Mouse (Mus musculus) forebrain, embryonic 15.5 days (tissue): ENCODE measurements around the gene Hpse2. TPM values are rescaled to one million over a fixed set of nuclear protein-coding genes. Genes with fewer than 3 reads are reported as not detected.

ENCODE experiments used
- ATAC-seq: fragments of 200-750 bp; cut with Nextera tagmentation; replicated peaks from 2 replicates; pipeline ENCODE4 v1.8.0; 2017; ENCODE audit warnings: mild to moderate bottlenecking, moderate TSS enrichment, moderate library complexity
- H3K27ac ChIP-seq: fragments of 300-500 bp; sonication (generic); replicated peaks from 2 replicates; pipeline ENCODE4 v1.5.1; 2015; ENCODE audit warnings: mild to moderate bottlenecking, inconsistent platforms
- H3K27me3 ChIP-seq: fragments of 300-500 bp; sonication (generic); 2 replicates; pipeline ENCODE4 v1.6.1; 2015; ENCODE audit warnings: inconsistent platforms
- H3K36me3 ChIP-seq: fragments of 300-500 bp; sonication (generic); 2 replicates; pipeline ENCODE4 v1.6.1; 2015; ENCODE audit warnings: mild to moderate bottlenecking, inconsistent platforms
- H3K4me1 ChIP-seq: fragments of 300-500 bp; sonication (generic); 2 replicates; pipeline ENCODE4 v1.6.1; 2015; ENCODE audit warnings: inconsistent platforms
- H3K4me2 ChIP-seq: fragments of 300-500 bp; sonication (generic); replicated peaks from 2 replicates; pipeline ENCODE4 v1.6.1; 2015; ENCODE audit warnings: mild to moderate bottlenecking, inconsistent platforms
- H3K4me3 ChIP-seq: fragments of 300-500 bp; sonication (generic); 2 replicates; pipeline ENCODE4 v1.5.1; 2015; ENCODE audit warnings: mild to moderate bottlenecking, inconsistent platforms
- H3K9ac ChIP-seq: fragments of 300-500 bp; sonication (generic); replicated peaks from 2 replicates; pipeline ENCODE4 v1.6.1; 2015; ENCODE audit warnings: mild to moderate bottlenecking, inconsistent platforms
- H3K9me3 ChIP-seq: fragments of 300-500 bp; sonication (generic); 2 replicates; pipeline ENCODE4 v1.6.1; 2016; ENCODE audit warnings: inconsistent platforms
- whole genome bisulfite sequencing: fragments of 180-500 bp; shearing (Covaris S2); methylation state at CpG from one replicate; pipeline ENCODE4 v1.1.7; 2015; ENCODE audit warnings: mixed read lengths; 5-methylcytosine and 5-hydroxymethylcytosine counted together
- polyA plus RNA-seq: library from polyadenylated mRNA; unstranded; fragments of >200 nt; fragmentation: Nextera tagmentation; extraction: Ambion mirVana; gene quantifications from 2 replicates; pipeline ENCODE4 v1.2.1, GENCODE M21; 2015

Hpse2 gene
- 0.05 and 0.22 TPM in 2 replicates for polyA plus RNA-seq

GRCm38 (mm10) chr19:43388017-43388904 is at the start of gene Hpse2:
Gene Hpse2 (minus strand): TSS chr19:43388355.
- ATAC-seq: no peak
- Histone ChIP-seq H3K4me1 (peaks cover 31% of the 10 kb centered on the region), H3K9me3 (no peaks in the 10 kb centered on the region), H3K27me3 (peaks cover 63% of the 10 kb centered on the region), H3K36me3 (no peaks in the 10 kb centered on the region), H3K9ac (no peak within 1 kb of the TSS), H3K4me3 (peak within 1 kb of the TSS; percentile 11; the same call in 1 of the 2 replicates), H3K4me2 (peak within 1 kb of the TSS; percentile 36), H3K27ac (no peak within 1 kb of the TSS)
- WGBS: 3% methylated on average over 18 of the region's 18 CpGs

GRCm38 (mm10) chr19:43427446-43428224 is 39.5 kb upstream of the Hpse2 start:
- Histone ChIP-seq H3K4me1 (no peaks in the 10 kb centered on the region), H3K27me3 (0 out of 2 replicates have a peak, but pooled peaks cover 3% of the 10 kb centered on the region), H3K4me3 (no peak overlapping the region), H3K9ac (no peak overlapping the region), H3K9me3 (no peaks in the 10 kb centered on the region), H3K36me3 (no peaks in the 10 kb centered on the region), H3K4me2 (no peak overlapping the region), H3K27ac (no peak overlapping the region)
- WGBS: 90% methylated on average over 24 of the region's 24 CpGs
- ATAC-seq: no peak

GRCm38 (mm10) chr19:43424082-43424481 is 35.9 kb upstream of the Hpse2 start:
- no peak overlapping the region for H3K4me3 ChIP-seq
- H3K27ac ChIP-seq: no peak overlapping the region
- H3K4me2 ChIP-seq: no peak overlapping the region
- no peaks in the 10 kb centered on the region for H3K4me1 ChIP-seq
- WGBS: 79% methylated on average over 2 of the region's 2 CpGs
- no peaks in the 10 kb centered on the region for H3K36me3 ChIP-seq
- no peaks in the 10 kb centered on the region for H3K9me3 ChIP-seq
- no peak overlapping the region for H3K9ac ChIP-seq
- ATAC-seq: no peak
- 0 out of 2 replicates have a peak, but pooled peaks cover 3% of the 10 kb centered on the region for H3K27me3 ChIP-seq

DNA sequence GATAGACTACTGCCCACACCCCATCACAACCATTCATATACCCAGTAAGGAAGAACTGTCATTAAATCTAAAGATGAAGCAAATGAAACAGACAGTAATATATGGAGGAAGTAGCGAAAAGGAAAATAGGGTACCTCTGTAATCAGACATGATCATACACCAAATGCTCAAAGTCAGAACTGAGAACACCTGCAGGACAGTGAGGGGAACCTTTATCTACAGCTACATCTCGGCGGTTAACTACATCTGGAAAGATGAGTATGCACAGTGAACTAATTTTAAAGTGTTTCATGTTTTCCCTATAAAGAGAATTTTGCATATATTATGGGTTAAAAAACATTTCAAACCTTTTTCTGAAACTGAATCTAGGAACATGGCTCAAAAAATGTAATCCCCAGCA is 32.4 kb upstream of the Hpse2 start:
- Histone ChIP-seq H3K9ac (no peak overlapping the region), H3K27ac (no peak overlapping the region), H3K4me1 (no peaks in the 10 kb centered on the region), H3K36me3 (no peaks in the 10 kb centered on the region), H3K27me3 (0 out of 2 replicates have a peak, but pooled peaks cover 3% of the 10 kb centered on the region), H3K9me3 (no peaks in the 10 kb centered on the region), H3K4me3 (no peak overlapping the region), H3K4me2 (no peak overlapping the region)
- no peak for ATAC-seq
- WGBS: 88% methylated on average over 3 of the region's 3 CpGs

DNA sequence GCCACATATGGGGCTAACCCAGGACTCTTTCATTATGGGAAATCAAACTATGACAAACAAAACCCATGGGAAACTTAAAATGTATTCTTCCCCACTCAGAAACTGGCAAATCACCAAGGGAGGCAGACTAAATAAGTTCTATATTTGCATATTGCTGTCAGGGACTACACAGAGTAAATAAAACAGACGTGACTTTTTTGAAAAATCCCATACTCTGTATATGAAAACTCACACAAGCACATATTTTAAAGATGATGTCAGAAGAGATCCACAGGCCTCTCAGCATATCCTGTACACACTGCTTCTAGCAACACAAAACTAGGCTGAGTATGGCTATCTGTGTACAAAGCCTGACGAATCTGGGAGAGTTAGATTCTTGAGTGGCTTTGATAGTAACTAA is 27.4 kb upstream of the Hpse2 start:
- Histone ChIP-seq H3K4me2 (no peak overlapping the region), H3K36me3 (no peaks in the 10 kb centered on the region), H3K27ac (no peak overlapping the region), H3K9me3 (no peaks in the 10 kb centered on the region), H3K4me1 (no peaks in the 10 kb centered on the region), H3K4me3 (no peak overlapping the region), H3K27me3 (no peaks in the 10 kb centered on the region), H3K9ac (no peak overlapping the region)
- no peak for ATAC-seq
- WGBS: 64% methylated on average over 2 of the region's 2 CpGs

DNA sequence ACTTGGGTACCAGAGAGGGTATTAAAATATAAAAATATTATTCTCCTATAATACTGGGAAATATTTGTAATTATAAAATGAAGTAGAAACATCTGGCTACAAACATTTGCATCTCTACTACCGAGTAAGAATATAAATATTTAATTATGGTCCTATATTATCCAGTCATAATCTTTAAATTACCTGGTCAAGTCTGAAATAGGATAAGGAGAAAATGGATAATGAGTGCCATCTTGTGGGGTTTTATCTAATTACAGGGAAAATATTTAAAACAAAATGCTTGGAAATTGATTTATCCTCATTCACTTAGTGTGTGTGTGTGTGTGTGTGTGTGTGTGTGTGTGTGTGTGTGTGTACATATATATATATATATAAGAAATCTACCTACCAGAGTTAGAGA is 19.0 kb upstream of the Hpse2 start:
- Histone ChIP-seq H3K9ac (no peak overlapping the region), H3K4me2 (no peak overlapping the region), H3K36me3 (no peaks in the 10 kb centered on the region), H3K4me1 (no peaks in the 10 kb centered on the region), H3K27ac (no peak overlapping the region), H3K4me3 (no peak overlapping the region), H3K27me3 (no peaks in the 10 kb centered on the region), H3K9me3 (no peaks in the 10 kb centered on the region)
- 40% methylated on average over 1 of the region's 1 CpGs for whole genome bisulfite sequencing
- ATAC-seq: no peak

GRCm38 (mm10) chr19:43396327-43396726 is 8.2 kb upstream of the Hpse2 start:
- Histone ChIP-seq H3K27ac (no peak overlapping the region), H3K9me3 (no peaks in the 10 kb centered on the region), H3K4me2 (no peak overlapping the region), H3K9ac (no peak overlapping the region), H3K4me3 (no peak overlapping the region), H3K27me3 (0 out of 2 replicates have a peak, but pooled peaks cover 5% of the 10 kb centered on the region), H3K36me3 (no peaks in the 10 kb centered on the region), H3K4me1 (no peaks in the 10 kb centered on the region)
- no peak for ATAC-seq
- 4% methylated on average over 4 of the region's 4 CpGs for WGBS

- peak overlapping the region; percentile 47 for H3K4me2 ChIP-seq
- no peaks in the 10 kb centered on the region for H3K9me3 ChIP-seq
- peak overlapping the region; percentile 32; the same call in 1 of the 2 replicates for H3K4me3 ChIP-seq
- H3K27me3 ChIP-seq: peaks cover 69% of the 10 kb centered on the region
- no peaks in the 10 kb centered on the region for H3K36me3 ChIP-seq
- 1% methylated on average over 14 of the region's 14 CpGs for WGBS
- H3K27ac ChIP-seq: no peak overlapping the region
- H3K4me1 ChIP-seq: peaks cover 31% of the 10 kb centered on the region
- no peak overlapping the region for H3K9ac ChIP-seq
- ATAC-seq: no peak
Observed at GRCm38 (mm10) chr19:43387071-43387770, 934 bp downstream of the Hpse2 start.

- Histone ChIP-seq H3K27ac (no peak overlapping the region), H3K27me3 (peaks cover 69% of the 10 kb centered on the region), H3K9me3 (no peaks in the 10 kb centered on the region), H3K36me3 (no peaks in the 10 kb centered on the region), H3K4me2 (peak overlapping the region; percentile 47), H3K4me3 (peak overlapping the region; percentile 32), H3K9ac (no peak overlapping the region), H3K4me1 (peaks cover 31% of the 10 kb centered on the region)
- ATAC-seq: no peak
- under 1% methylated on average over 48 of the region's 48 CpGs for WGBS
Observed at GRCm38 (mm10) chr19:43386041-43386952, 1.9 kb downstream of the Hpse2 start.

GRCm38 (mm10) chr19:43385451-43385850 is 2.7 kb downstream of the Hpse2 start:
- Histone ChIP-seq H3K4me3 (peak overlapping the region; percentile 17; the same call in 1 of the 2 replicates), H3K27ac (no peak overlapping the region), H3K4me1 (peaks cover 31% of the 10 kb centered on the region), H3K36me3 (no peaks in the 10 kb centered on the region), H3K9ac (no peak overlapping the region), H3K27me3 (peaks cover 69% of the 10 kb centered on the region), H3K9me3 (no peaks in the 10 kb centered on the region), H3K4me2 (peak overlapping the region; percentile 29)
- ATAC-seq: no peak
- 2% methylated on average over 13 of the region's 13 CpGs for WGBS

DNA sequence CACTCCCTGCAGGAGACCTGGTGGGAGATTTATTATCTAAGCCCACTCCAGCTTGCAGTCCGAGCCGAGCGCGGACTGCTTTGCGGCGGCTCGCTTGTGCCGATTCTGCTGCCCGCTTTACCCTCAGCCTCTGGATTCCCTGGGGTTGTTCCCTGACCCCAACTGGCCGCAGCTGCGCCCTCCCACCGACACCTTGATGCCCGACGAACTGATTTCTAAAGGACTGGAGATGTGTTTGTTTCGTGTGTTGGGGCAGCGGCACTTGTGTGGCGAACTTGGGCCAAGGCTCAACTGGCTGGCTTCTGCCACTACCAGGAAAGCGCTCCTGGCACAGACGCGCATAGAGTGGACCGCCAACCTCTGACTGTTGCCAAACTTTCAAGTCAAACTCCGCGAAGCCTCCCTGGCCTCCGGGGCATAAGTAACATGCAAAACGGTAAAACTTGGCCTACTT is 3.1 kb downstream of the Hpse2 start:
- peaks cover 69% of the 10 kb centered on the region for H3K27me3 ChIP-seq
- peaks cover 31% of the 10 kb centered on the region for H3K4me1 ChIP-seq
- no peaks in the 10 kb centered on the region for H3K36me3 ChIP-seq
- H3K4me3 ChIP-seq: peak overlapping the region; percentile 17
- H3K4me2 ChIP-seq: peak overlapping the region; percentile 29
- no peak for ATAC-seq
- H3K27ac ChIP-seq: no peak overlapping the region
- no peaks in the 10 kb centered on the region for H3K9me3 ChIP-seq
- WGBS: under 1% methylated on average over 25 of the region's 25 CpGs
- H3K9ac ChIP-seq: no peak overlapping the region
